Mouse (Mus musculus) frontal cortex, postnatal 14 days (tissue): Measurements from ENCODE around the gene Fbxl4.

Source experiments
- DNase-seq, 2 experiments: peaks; one replicate each; pipeline ENCODE4 v3.0.0; 2022; ENCODE audit warnings: low spot score in 2 of 2

Gene Fbxl4

GRCm38 (mm10) chr4:22476967-22477710 lies 119.8 kb downstream of the Fbxl4 start:
- peak in 1 of 2 experiments; percentile 69 for DNase-seq

- no peak for DNase-seq
Measured at GRCm38 (mm10) chr4:22477711-22478230, 120.4 kb downstream of the Fbxl4 start.

GRCm38 (mm10) chr4:22478488-22479367 lies 121.4 kb downstream of the Fbxl4 start:
- no peak for DNase-seq

GRCm38 (mm10) chr4:22479368-22480090 lies 122.2 kb downstream of the Fbxl4 start:
- no peak for DNase-seq

GRCm38 (mm10) chr4:22480091-22480857 lies 122.9 kb downstream of the Fbxl4 start:
- DNase-seq = no peak

GRCm38 (mm10) chr4:22480858-22481205 lies 123.5 kb downstream of the Fbxl4 start:
- DNase-seq = no peak

- no peak for DNase-seq
Measured at GRCm38 (mm10) chr4:22482118-22482517, 124.8 kb downstream of the Fbxl4 start.

- DNase-seq = no peak
Measured at GRCm38 (mm10) chr4:22482756-22483280, 125.5 kb downstream of the Fbxl4 start.

GRCm38 (mm10) chr4:22483548-22483947 lies 126.2 kb downstream of the Fbxl4 start:
- no peak for DNase-seq
